Mouse (Mus musculus): ENCODE measurements at regions not wholly inside any gene's neighbourhood (a gene's known extent, or its start where the extent isn't known, plus 50 kb on each side); places are given as distances from the start of the nearest gene placed in this dataset.

GRCm38 (mm10) chr1:13938344-13938743 is 2154.8 kb downstream of the 4930444P10Rik start:
- no peak for DNase-seq

GRCm38 (mm10) chr1:13935938-13936491 is 2157.1 kb downstream of the 4930444P10Rik start:
- no peak for DNase-seq

GRCm38 (mm10) chr1:13928679-13929078 is 2164.4 kb downstream of the 4930444P10Rik start:
- no peak for DNase-seq

GRCm38 (mm10) chr1:13927964-13928363 is 2165.2 kb downstream of the 4930444P10Rik start:
- no peak for DNase-seq

- no peak for DNase-seq
Measured at GRCm38 (mm10) chr1:13925994-13926393, 2167.1 kb downstream of the 4930444P10Rik start.

GRCm38 (mm10) chr1:13915216-13915615 is 2177.9 kb downstream of the 4930444P10Rik start:
- no peak for DNase-seq

GRCm38 (mm10) chr1:13879126-13879525 is 2214.0 kb downstream of the 4930444P10Rik start:
- no peak for DNase-seq

- peak in 1 of 2 experiments; percentile 6 for DNase-seq
Measured at GRCm38 (mm10) chr1:13873925-13874324, 2219.2 kb downstream of the 4930444P10Rik start.

GRCm38 (mm10) chr1:13872536-13872935 is 2220.6 kb downstream of the 4930444P10Rik start:
- DNase-seq, result no peak

GRCm38 (mm10) chr1:13870631-13871286 is 2222.4 kb downstream of the 4930444P10Rik start:
- no peak for DNase-seq

GRCm38 (mm10) chr1:13865713-13866112 is 2227.4 kb downstream of the 4930444P10Rik start:
- DNase-seq, result no peak

GRCm38 (mm10) chr1:13863712-13864111 is 2229.4 kb downstream of the 4930444P10Rik start:
- no peak for DNase-seq

GRCm38 (mm10) chr1:13861070-13861511 is 2232.0 kb downstream of the 4930444P10Rik start:
- no peak for DNase-seq

- DNase-seq, result no peak
Measured at GRCm38 (mm10) chr1:13860469-13860868, 2232.7 kb downstream of the 4930444P10Rik start.

GRCm38 (mm10) chr1:13859723-13860122 is 2233.4 kb downstream of the 4930444P10Rik start:
- DNase-seq, result no peak

- DNase-seq, result no peak
Measured at GRCm38 (mm10) chr1:13858371-13859018, 2234.6 kb downstream of the 4930444P10Rik start.

GRCm38 (mm10) chr1:13856998-13857397 is 2236.1 kb downstream of the 4930444P10Rik start:
- no peak for DNase-seq

- no peak for DNase-seq
Measured at GRCm38 (mm10) chr1:13851144-13851543, 2242.0 kb downstream of the 4930444P10Rik start.

GRCm38 (mm10) chr1:13849071-13849470 is 2244.1 kb downstream of the 4930444P10Rik start:
- DNase-seq, result no peak

- DNase-seq, result no peak
Measured at GRCm38 (mm10) chr1:13846336-13846865, 2246.7 kb downstream of the 4930444P10Rik start.

GRCm38 (mm10) chr1:13840309-13840622 is 2252.9 kb downstream of the 4930444P10Rik start:
- DNase-seq, result no peak

GRCm38 (mm10) chr1:13839619-13840308 is 2253.4 kb downstream of the 4930444P10Rik start:
- DNase-seq, result peak; percentile 64 to 67
